Comparison of ENCODE assay signal across 14 mouse cellular contexts in the genomic region with DNA sequence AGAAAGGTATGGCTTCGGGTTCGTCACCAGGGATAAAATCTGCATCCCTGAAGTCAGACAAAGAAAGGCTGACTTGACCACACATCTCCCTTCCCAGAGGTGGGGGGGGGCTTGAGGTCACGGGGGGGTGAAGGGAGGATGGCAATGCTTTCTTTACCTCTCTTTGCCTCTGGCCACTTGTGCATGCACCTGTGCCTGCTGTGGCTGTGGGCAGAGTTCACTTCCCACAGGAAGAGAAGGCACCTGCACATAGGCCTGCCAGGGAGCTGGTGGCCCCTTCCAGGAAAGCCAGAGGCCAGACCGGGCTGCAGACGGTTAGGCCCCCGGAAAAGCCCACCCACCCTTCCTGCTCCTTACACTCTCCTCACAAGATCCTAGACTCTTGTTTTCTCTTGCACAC.
"Had no signal": no experiment of that assay in that cellular context is flagged by ENCODE, and none has a peak within 500 bp of the region (broad histone marks: within the 10 kb centered on the region; RNA-seq: fewer than 3 reads in every experiment).

No protein-coding gene starts in this region.

- H3K27ac ChIP-seq: embryonic facial prominence, embryonic 10.5 days; embryonic facial prominence, embryonic 12.5 days; embryonic facial prominence, embryonic 13.5 days; embryonic facial prominence, embryonic 15.5 days; forebrain, embryonic 10.5 days; forebrain, embryonic 12.5 days; forebrain, embryonic 13.5 days; forebrain, embryonic 15.5 days; heart, adult 2 months had no signal

- H3K36me3 ChIP-seq: embryonic facial prominence, embryonic 10.5 days; embryonic facial prominence, embryonic 12.5 days; embryonic facial prominence, embryonic 13.5 days; embryonic facial prominence, embryonic 15.5 days; forebrain, embryonic 12.5 days; forebrain, embryonic 15.5 days had no signal

- H3K4me3 ChIP-seq: embryonic facial prominence, embryonic 10.5 days; embryonic facial prominence, embryonic 12.5 days; embryonic facial prominence, embryonic 13.5 days; embryonic facial prominence, embryonic 15.5 days; erythroblast, embryonic 14.5 days; forebrain, embryonic 10.5 days; forebrain, embryonic 12.5 days; forebrain, embryonic 13.5 days; forebrain, embryonic 15.5 days; heart, adult 2 months had no signal

- ATAC-seq: forebrain, embryonic 13.5 days had no signal

- H3K4me2 ChIP-seq: embryonic facial prominence, embryonic 12.5 days; embryonic facial prominence, embryonic 13.5 days; embryonic facial prominence, embryonic 15.5 days; forebrain, embryonic 12.5 days; forebrain, embryonic 13.5 days; forebrain, embryonic 15.5 days had no signal

- DNase-seq: gastrocnemius, postnatal 14 days; gastrocnemius, postnatal 25 days; gastrocnemius, postnatal 36 days; heart, adult 11 months; heart, adult 2 months had no signal
